Comparison of ENCODE assay signal across 8 mouse cellular contexts in the genomic region with DNA sequence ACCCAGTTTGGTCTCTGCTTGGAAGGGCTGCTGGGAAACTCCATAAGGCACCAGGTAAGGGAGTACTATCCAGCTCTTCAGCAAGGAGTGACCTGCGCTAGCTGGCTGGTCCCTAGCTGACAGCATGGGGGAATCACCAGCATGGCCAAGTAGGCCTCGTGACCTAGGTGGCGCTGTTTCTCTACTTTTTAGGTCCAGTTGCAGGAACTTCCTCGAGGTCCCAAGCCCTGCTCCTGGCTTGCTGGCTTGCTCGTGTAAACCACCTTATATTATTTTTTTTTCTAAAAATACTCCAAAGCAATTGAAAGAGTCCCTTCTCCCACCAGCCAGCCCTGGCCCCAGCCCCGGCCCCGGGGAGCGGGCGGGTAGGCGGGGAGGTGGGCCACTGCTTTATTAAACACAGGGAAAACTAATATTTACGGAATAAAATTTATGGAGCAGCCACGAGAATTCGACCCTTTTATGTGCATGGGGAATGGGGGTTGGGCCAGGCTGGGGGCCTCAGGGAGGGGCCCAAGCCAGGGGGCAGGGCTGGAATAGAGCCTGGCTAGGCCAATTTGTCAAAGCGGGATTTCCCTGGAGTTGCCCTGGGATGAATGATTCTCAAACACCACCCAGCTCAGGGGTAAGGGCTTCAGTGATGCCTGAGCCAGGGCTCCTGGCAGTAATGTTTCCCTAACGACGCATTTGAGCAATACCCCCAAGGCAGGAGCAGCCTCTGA. TPM values are rescaled to one million over a fixed set of nuclear protein-coding genes. Genes with fewer than 3 reads are reported as not detected.
DNase-seq lines count a peak whose midpoint lies in the region; ATAC-seq and TF ChIP-seq lines count a peak whose summit lies in the region.

No protein-coding gene starts in this region.

- no peaks in the 10 kb centered on the region for H3K9me3 ChIP-seq in embryonic facial prominence, embryonic 13.5 days
- no peaks in the 10 kb centered on the region for H3K9me3 ChIP-seq in limb, embryonic 14.5 days (ENCODE audit: control insufficient read depth, low read length)

- no peak overlapping the region for H3K27ac ChIP-seq in embryonic facial prominence, embryonic 13.5 days
- peak overlapping the region; percentile 33 for H3K27ac ChIP-seq in limb, embryonic 14.5 days (replicated peaks; ENCODE audit: low read depth, low read length)
- H3K27ac ChIP-seq in testis, adult 2 months (ENCODE audit: control insufficient read depth, insufficient read depth, low read depth, low read length), result no peak overlapping the region

- TF ChIP-seq CTCF in C2C12 (IDR thresholded peaks at IDR 0.05; ENCODE audit: control insufficient read depth, insufficient read depth, insufficient read length), result peak; percentile 86
- peak; percentile 69; the same call in 1 of the 2 replicates for TF ChIP-seq CTCF in testis, adult 2 months (IDR thresholded peaks at IDR 0.05; ENCODE audit: control insufficient read depth, insufficient read depth, insufficient replicate concordance, low read depth, low read length)

- ATAC-seq in embryonic facial prominence, embryonic 13.5 days (ENCODE audit: insufficient number of reproducible peaks, insufficient read depth, low FRiP score, low TSS enrichment, low read depth), result peak; percentile 38; the same call in 1 of the 2 replicates
- peak; percentile 82 for ATAC-seq in limb, embryonic 14.5 days (ENCODE audit: low FRiP score, low read depth)

- H3K9ac ChIP-seq in embryonic facial prominence, embryonic 13.5 days, result 0 out of 2 replicates have a peak overlapping the region, but pooled peaks have one; percentile 54
- peak overlapping the region; percentile 29; the same call in 1 of the 2 replicates for H3K9ac ChIP-seq in limb, embryonic 14.5 days (ENCODE audit: low read depth, low read length, severe bottlenecking)

- peaks cover 25% of the 10 kb centered on the region for H3K27me3 ChIP-seq in C2C12 (ENCODE audit: control insufficient read depth, insufficient read depth, insufficient read length)
- peaks cover 20% of the 10 kb centered on the region for H3K27me3 ChIP-seq in embryonic facial prominence, embryonic 13.5 days
- 0 out of 2 replicates have a peak, but pooled peaks cover 3% of the 10 kb centered on the region for H3K27me3 ChIP-seq in limb, embryonic 14.5 days (ENCODE audit: control insufficient read depth, insufficient read depth, low read length)
- H3K27me3 ChIP-seq in testis, adult 2 months (ENCODE audit: control insufficient read depth, insufficient read depth, low read length), result no peaks in the 10 kb centered on the region

- H3K4me2 ChIP-seq in embryonic facial prominence, embryonic 13.5 days, result peak overlapping the region; percentile 60
- peak overlapping the region; percentile 48 for H3K4me2 ChIP-seq in limb, embryonic 14.5 days (replicated peaks; ENCODE audit: low read depth, low read length, severe bottlenecking)

- no peak overlapping the region for H3K4me3 ChIP-seq in C2C12 (ENCODE audit: insufficient read depth, poor library complexity, severe bottlenecking)
- H3K4me3 ChIP-seq in embryonic facial prominence, embryonic 13.5 days, result peak overlapping the region; percentile 23
- peak overlapping the region; percentile 12 for H3K4me3 ChIP-seq in limb, embryonic 14.5 days (replicated peaks; ENCODE audit: low read length)
- H3K4me3 ChIP-seq in testis, adult 2 months (ENCODE audit: control insufficient read depth, low read depth, low read length), result no peak overlapping the region

- no peaks in the 10 kb centered on the region for H3K36me3 ChIP-seq in C2C12 (ENCODE audit: control insufficient read depth, insufficient read depth)
- no peaks in the 10 kb centered on the region for H3K36me3 ChIP-seq in embryonic facial prominence, embryonic 13.5 days
- H3K36me3 ChIP-seq in limb, embryonic 14.5 days (ENCODE audit: control insufficient read depth, insufficient read depth, low read length), result no peaks in the 10 kb centered on the region
- H3K36me3 ChIP-seq in testis, adult 2 months (ENCODE audit: control insufficient read depth, insufficient read depth, low read length), result no peaks in the 10 kb centered on the region

- H3K79me3 ChIP-seq in C2C12 (ENCODE audit: low read depth), result no peaks in the 10 kb centered on the region

- WGBS in embryonic facial prominence, embryonic 13.5 days, result 10% methylated on average over 16 of the region's 16 CpGs
- 4% methylated on average over 16 of the region's 16 CpGs for WGBS in limb, embryonic 14.5 days

- H3K4me1 ChIP-seq in embryonic facial prominence, embryonic 13.5 days, result peaks cover 9% of the 10 kb centered on the region
- H3K4me1 ChIP-seq in limb, embryonic 14.5 days (ENCODE audit: control insufficient read depth, insufficient read depth, low read length), result peaks cover 8% of the 10 kb centered on the region
- no peaks in the 10 kb centered on the region for H3K4me1 ChIP-seq in testis, adult 2 months (ENCODE audit: control insufficient read depth, insufficient read depth, low read length)

- H3K79me2 ChIP-seq in C2C12 (ENCODE audit: control insufficient read depth, insufficient read depth), result no peaks in the 10 kb centered on the region

- H3ac ChIP-seq in C2C12 (ENCODE audit: control insufficient read depth, insufficient read length, low read depth), result no peak overlapping the region

- no peak for TF ChIP-seq POLR2A in limb, embryonic 14.5 days (IDR thresholded peaks at IDR 0.05; ENCODE audit: borderline replicate concordance, extremely low read depth, insufficient read depth, insufficient read length)
- TF ChIP-seq POLR2A in testis, adult 2 months (IDR thresholded peaks at IDR 0.05; ENCODE audit: control insufficient read depth, low read depth, low read length), result no peak

- peak; percentile 42 to 64 for DNase-seq in adrenal gland, postnatal 4 days (ENCODE audit: low spot score in 2 of 2)
- peak; percentile 57 to 67 for DNase-seq in heart, adult 9 months (ENCODE audit: low spot score in 2 of 2)
- peak; percentile 89 for DNase-seq in kidney, adult 9 months
- DNase-seq in limb, embryonic 14.5 days (ENCODE audit: low spot score), result peak; percentile 91
- peak; percentile 81 for DNase-seq in neural tube, embryonic 10.5 days (ENCODE audit: extremely low spot score, low spot score)

TF ChIP-seq in C2C12, 6 proteins besides CTCF, POLR2A, EP300 and RAD21:
- TF ChIP-seq MAX (IDR thresholded peaks at IDR 0.05) (peak; percentile 53), USF1 (IDR thresholded peaks at IDR 0.05; ENCODE audit: low read depth) (no peak)

RNA-seq across cellular contexts. Expression of gene Ihh, which starts 13.2 kb away (rescaled TPM):
- polyA plus RNA-seq in C2C12 (2012; fragmentation: generic; extraction: Trizol), result 0.07 TPM
- under 1 TPM; 0.45 to 0.70 TPM for total RNA-seq in adrenal gland, postnatal 4 days (2021)
- polyA plus RNA-seq in embryonic facial prominence, embryonic 13.5 days (2015; fragmentation: Nextera tagmentation; extraction: Ambion mirVana), result 0.83 and 0.89 TPM in 2 replicates
- polyA plus RNA-seq in limb, embryonic 14.5 days (2012; rRNA removed), result 30.6 and 41.2 TPM in 2 replicates
- 6.0 and 7.3 TPM in 2 replicates for polyA plus RNA-seq in limb, embryonic 14.5 days (2014; fragmentation: Nextera tagmentation; extraction: Ambion mirVana)
- 0.43 and 0.94 TPM in 2 replicates for polyA plus RNA-seq in testis, adult 2 months (2012; rRNA removed)

RNA-seq across cellular contexts. Expression of gene Cfap65, which starts 29.3 kb away (rescaled TPM):
- polyA plus RNA-seq in C2C12 (2012; fragmentation: generic; extraction: Trizol), result not detected
- not detected for total RNA-seq in adrenal gland, postnatal 4 days (2021)
- 0.07 TPM in 1 of 2 replicates, not detected in the other for polyA plus RNA-seq in embryonic facial prominence, embryonic 13.5 days (2015; fragmentation: Nextera tagmentation; extraction: Ambion mirVana)
- polyA plus RNA-seq in limb, embryonic 14.5 days (2012; rRNA removed), result 0.01 TPM in 1 of 2 replicates, not detected in the other
- polyA plus RNA-seq in limb, embryonic 14.5 days (2014; fragmentation: Nextera tagmentation; extraction: Ambion mirVana), result not detected in 2 replicates
- 204 and 212 TPM in 2 replicates for polyA plus RNA-seq in testis, adult 2 months (2012; rRNA removed)

Comparison
In these comparisons a context has a peak if more than half of its experiments do, and no peak if none do; other contexts are left out.
1. H3K4me3 ChIP-seq: peak in embryonic facial prominence, embryonic 13.5 days (single experiment) and limb, embryonic 14.5 days (single experiment); none in C2C12 (single experiment) and testis, adult 2 months (single experiment).
2. RNA of gene Cfap65, which starts 29.3 kb away (polyA plus RNA-seq): 204 to 212 TPM in testis, adult 2 months; 0.07 TPM in embryonic facial prominence, embryonic 13.5 days, not detected in C2C12 (single experiment) and 0.01 TPM in limb, embryonic 14.5 days; every median in the first group is over 100 times any median in the second.
3. Peak in every context shown above with its lines, with median percentiles within 50 percentile points of each other: DNase-seq.